Mouse (Mus musculus) CH12.LX (cell line): ENCODE measurements around the gene Fam172a.

Experiments used
- MAX ChIP-seq: IDR thresholded peaks from 2 replicates; pipeline ENCODE4 v1.6.1; 2011; ENCODE audit warnings: low read length, improper control_type of control experiment
- UBTF ChIP-seq: IDR thresholded peaks from 2 replicates; pipeline ENCODE4 v1.6.1; 2012; ENCODE audit warnings: low read depth, mild to moderate bottlenecking, inconsistent platforms, low read length, improper control_type of control experiment, moderate library complexity

DNA sequence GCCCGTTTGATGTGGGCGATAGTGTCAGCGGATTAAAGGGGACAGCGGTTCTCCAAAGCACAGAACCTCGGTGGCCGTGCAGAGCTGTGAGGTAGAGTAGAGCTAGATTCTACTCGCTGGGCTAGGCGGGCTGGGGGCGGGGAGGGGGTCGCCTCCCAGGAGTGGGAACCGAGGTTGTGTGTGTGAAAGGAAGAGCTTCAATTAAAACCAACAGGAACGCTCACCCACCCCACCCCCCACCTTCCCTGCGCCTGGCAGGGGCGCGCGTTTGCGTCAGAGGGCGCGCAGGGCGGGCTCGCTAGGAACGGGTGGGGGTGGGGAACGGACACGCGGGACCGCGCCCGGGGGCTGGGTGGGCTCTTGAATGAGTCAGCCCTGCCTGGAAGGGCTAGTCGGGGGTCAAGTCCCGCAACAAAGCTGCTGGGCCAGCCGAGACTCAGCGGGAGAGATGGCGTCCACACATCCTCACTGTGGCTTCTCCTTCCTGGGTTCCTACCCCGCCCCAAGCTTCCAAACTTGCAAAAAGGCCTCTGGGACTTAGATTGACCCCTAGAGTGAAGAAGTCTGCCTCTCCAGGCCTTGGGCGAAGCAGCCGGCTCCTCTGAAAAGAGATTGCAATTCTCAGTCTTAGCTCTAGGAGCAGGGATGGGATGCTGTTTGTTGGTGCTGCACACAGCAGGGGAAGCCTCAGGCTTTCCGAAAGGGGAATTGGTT lies 501.7 kb downstream of the Fam172a start:
- TF ChIP-seq MAX (no peak), UBTF (no peak)
